Mouse (Mus musculus) kidney, postnatal 4 days (tissue): Measurements from ENCODE around the gene Pex14.
A peak's percentile ranks its signal among the peaks of the same experiment; 100 is the strongest.
"Not testable (repeated sequence)": the region's sequence is repeated elsewhere in the genome, so short reads cannot be mapped to it uniquely, and the experiment has no call there.

Source experiments
- DNase-seq, 2 experiments: peaks; one replicate each; pipeline ENCODE4 v3.0.0; 2021; ENCODE audit warnings: mixed read lengths in 2 of 2

Pex14 gene

DNA sequence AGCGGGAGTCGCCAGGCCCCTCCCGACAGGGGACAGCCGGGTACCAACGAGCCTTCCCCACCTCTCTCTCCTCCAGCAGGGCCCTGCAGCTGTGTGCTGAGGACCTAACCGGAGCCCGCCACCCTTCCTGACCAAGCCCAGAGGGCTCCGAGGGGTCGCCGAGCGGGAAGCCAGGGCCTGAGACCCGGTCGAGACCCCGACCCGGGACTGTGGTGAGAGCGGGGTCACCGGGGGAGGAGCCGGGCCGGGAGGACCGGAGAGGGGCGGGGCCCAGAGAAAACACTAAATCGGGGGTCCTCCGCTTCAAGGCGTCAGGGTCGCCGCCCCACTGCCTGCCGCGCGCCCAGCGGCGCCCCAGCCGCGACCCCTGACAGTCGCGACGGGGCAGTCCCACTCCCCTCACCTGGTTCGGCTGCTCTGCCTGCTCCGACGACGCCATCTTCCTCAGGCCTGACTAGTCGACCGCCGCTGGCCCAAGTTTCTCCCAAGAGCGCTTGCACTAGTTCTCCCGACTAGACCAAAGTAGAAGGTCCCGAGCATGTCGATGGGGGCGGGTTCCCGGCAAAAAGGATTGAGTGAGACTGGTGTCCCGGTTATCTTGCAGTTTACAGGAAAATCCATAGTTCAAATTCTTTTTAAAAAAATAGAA, at the start of gene Pex14:
Gene Pex14, minus strand, starts transcription at position 508 of the 649 bp plus-strand sequence.
- peak; percentile 92 to 95 for DNase-seq

DNA sequence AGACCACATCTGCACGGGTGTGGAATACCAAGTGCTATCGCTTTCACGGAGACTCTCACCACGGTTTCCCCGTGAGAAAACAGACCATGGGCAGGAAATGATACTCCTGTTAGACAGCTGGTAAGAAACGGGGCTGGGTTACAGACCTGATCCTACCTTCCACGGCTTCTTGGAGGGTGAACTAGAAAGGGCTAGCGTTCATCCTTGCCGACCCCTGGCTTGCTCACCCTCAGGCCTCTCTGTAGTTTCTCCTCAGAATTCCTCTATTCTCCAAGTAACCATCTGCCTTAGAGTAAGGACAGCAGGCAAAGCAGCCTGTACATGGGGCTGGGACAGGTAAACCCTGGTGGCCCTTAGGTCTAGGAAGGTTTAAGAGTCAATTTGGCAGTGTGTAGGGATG, 49.5 kb upstream of the Pex14 start:
- no peak for DNase-seq

DNA sequence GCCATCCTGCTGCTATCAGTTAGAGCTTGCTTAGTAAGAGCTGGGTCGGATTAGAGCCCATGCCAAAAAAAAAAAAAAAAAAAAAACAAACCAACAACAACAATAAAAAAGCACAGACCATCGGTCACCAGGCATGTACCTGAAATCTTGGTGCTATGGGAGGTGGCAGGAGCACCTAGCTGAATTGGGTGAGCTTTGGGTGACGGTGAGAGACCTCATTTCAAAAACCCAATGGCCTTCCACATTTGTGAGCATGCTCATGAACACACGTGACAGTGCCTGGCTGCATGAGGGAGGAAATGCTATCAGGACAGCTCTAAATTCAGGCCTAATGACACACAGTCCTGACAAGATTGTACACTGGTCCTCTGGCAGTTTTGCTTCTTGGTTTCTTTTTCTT, 48.4 kb upstream of the Pex14 start:
- no peak for DNase-seq

DNA sequence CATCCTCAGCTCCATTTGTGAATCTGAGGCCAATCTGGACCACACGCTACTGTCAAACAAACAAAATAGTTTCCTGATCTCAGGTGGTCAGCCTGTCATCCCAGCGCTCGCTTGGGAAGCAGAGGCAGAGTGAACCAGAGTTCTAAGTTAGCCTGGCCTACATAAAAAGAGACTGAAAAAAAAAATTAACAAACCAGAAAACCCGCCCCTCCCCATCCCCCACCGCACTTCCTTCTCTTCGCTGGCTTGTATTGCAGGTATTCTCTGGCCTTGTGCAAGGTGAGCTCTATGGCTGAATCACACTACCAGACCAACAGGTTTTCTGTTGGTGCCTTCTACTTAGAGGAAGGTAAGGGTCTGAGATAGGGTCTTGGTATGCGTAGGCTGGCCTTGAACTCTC, 47.9 kb upstream of the Pex14 start:
- DNase-seq, result no peak

DNA sequence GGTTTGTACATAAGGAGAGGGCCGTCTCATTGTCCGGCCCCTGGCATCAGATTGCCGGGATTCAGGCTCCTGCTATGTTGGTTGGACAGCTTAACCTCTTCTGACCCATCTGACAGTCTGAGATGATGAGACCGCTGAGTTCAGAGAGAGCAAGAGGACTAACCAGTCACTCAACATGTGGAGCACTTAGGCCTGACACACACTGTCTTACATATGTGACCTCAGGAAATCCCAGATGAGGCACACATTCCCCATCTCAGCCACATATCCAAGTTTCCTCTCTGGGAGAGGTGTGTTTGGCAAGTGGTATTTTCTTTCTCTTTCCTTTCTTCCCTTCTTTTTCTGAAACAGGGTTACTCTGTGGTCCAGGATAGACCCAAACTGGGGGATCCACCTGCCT, 45.5 kb upstream of the Pex14 start:
- no peak for DNase-seq

DNA sequence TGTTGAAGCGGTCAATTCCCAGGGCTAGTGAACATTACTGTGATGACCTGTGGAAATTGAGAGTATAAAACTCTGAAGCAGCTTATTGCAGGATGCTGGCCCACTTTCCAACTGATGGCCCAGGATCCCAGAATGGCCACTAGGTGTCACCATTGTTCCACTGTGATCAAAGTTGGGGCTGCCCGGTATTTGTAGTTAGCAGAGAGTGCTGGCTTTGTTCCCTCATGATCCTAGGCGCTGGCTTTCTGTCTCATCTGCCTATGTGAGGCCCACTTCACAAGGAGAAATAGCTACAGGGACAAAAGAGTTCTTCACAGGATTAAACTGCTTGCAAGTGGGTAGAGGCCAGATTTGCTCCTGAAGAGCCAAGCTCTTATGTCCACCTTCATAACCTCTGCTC, 44.8 kb upstream of the Pex14 start:
- peak; percentile 82 to 85 for DNase-seq

DNA sequence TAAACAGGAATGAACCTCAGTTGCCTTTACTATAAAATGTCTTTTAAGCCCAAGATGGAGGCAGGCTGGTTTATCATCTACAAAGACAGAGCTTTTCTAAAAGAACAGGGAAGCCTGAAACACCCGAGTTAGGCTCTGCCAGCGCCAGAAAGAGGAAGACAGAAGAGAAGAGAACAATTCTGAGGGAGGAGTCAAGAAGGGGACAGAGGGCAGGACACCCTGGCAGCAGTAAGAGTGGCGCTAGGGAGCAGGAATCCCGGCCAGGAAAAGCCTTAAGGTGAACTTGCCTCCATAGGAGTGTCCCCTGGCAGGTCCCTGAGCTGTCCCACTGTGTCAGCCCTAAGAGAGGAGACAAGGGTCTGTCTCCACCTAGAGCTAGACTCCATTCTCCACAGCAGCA, 43.9 kb upstream of the Pex14 start:
- DNase-seq, result no peak

DNA sequence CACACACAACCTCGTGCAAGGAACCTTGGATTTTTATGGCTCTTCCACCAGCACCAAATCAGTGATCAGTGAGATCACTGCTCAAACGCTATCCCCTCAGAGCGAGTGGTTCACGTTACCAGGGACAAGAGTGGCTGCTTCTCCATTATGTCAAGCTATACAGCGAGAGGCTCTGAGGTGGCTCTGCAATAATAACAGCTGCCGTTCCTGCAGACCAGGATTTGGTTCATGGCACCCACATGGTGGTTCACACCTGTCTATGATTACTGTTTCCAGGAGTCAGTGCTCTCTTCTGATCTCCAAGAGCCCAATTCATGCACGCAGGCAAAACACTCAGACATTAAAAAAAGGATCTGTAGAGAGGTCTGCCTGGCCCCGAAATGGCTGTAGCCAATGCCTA, 38.8 kb upstream of the Pex14 start:
- no peak for DNase-seq

DNA sequence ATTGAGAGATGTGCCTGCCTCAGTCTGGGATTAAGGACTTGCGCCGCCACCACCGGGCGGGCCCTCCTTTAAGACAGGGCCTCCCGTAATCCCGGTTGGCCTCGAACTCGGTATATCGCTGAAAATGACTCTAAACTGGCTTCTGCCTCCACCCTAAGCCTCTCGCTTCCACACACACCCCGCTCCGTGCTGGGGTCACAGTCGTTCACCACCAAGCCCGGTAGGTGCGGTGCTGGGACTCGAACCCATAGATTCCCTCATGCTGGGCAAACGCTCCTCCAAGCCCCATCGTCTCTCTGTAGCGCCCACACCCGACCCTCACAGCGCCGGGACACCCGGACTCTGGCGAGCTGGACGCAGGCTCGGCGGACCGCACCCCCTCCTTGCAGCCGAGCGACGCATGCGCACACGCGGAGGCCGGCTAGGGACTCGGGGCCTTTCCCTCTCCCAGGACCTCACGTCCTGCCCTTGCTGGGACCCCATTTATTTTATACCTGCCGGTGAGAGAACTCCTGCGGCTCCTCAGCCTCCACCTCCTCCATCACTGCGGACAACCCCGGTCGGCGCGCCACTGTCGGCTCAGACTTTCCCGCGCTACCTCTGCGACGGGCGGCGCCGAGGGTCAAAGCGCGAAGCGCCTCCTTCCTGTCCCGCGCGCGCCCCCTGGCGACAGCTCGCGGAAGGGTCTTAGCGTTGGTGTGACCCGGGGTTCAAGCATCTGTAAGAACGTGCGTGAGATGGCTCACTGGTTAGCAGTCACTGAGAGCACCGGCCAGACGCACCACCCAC, 37.5 kb upstream of the Pex14 start, which contains the start of gene Cenps:
Gene Cenps, minus strand, starts transcription at position 648 of the 789 bp plus-strand sequence.
- DNase-seq, result peak; percentile 97

DNA sequence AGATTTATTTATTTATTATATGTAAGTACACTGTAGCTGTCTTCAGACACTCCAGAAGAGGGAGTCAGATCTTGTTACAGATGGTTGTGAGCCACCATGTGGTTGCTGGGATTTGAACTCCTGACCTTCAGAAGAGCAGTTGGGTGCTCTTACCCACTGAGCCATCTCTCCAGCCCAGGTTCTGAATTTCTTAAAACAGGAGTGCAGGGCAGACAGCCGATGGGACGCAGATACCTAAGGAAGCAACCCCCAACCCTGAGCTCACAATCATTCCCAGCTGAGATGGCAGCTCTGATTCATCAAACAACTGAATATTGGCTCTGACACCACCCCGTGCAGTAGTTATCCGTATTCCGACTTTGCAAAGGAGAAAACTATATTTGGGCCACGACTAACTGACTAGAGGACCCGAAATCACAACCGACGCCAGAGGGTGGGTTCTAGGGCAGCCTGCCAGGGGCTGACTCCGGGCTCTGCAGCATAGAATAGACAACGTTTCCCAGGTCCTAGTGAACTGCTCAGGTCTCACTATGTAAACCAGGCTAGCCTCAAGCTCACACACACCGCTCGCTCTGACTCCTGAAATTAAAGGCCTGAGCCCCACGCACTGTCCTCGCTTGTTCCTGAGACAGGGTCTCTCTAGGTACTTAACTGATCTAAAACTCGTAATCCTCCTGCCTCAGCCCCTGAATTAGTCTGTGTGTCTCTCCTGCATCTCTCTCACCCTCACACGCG, 36.6 kb upstream of the Pex14 start:
- peak in 1 of 2 experiments; percentile 44 for DNase-seq

DNA sequence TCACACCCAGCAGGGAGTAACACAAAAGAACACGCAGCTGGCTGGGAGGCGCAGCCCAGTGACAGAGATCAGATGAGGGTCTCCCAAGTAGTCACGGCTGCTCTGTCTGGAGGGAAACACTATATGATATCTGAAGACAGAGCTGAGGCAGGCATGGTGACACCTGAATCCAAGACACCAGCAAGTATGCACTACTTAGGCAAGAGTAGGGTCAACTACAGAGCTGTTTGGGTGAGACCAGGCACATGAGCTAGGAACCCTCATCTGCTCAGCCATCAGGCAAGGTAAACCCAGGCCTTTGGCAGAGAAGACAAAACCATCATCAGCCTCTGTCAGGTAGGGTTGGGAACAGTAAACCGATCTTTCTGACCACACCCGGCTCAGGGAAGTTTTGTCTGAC, 33.7 kb upstream of the Pex14 start:
- no peak for DNase-seq

DNA sequence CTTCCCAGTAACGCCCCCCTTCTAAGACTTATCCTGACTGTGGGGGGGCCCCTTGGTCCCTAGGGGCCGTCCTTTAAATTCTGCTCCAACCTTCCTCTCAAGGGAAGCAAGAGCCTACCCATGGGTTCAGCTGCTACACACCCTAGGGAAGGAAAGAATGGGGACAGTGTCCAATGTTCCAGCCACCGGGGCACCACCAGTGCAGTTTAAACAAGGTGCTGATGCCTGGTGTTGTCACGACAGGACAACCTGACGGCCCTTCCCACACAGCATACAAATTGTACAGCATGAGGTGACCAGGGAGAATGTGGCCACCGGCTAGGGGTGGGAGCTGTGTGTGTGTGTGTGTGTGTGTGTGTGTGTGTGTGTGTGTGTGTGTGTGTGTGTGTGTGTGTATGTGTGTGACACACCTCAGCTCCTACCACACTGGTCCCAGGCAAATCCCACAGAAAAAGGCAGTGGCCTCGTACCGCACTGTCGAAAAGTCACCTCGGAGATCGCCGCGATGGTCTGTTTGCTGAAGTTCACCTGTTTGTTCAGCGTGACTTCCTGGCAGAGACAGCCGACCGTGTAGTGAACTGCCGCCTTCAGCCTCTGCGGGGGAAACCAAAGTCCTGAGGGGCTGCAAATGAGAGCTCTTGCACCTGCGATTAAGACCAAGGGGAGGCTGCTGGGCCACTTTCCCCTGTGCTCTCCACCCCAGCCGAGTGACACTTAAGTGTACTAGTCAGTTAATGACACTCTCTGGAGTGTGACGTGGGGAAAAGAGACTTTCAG, 32.3 kb upstream of the Pex14 start:
- peak in 1 of 2 experiments; percentile 39 for DNase-seq

DNA sequence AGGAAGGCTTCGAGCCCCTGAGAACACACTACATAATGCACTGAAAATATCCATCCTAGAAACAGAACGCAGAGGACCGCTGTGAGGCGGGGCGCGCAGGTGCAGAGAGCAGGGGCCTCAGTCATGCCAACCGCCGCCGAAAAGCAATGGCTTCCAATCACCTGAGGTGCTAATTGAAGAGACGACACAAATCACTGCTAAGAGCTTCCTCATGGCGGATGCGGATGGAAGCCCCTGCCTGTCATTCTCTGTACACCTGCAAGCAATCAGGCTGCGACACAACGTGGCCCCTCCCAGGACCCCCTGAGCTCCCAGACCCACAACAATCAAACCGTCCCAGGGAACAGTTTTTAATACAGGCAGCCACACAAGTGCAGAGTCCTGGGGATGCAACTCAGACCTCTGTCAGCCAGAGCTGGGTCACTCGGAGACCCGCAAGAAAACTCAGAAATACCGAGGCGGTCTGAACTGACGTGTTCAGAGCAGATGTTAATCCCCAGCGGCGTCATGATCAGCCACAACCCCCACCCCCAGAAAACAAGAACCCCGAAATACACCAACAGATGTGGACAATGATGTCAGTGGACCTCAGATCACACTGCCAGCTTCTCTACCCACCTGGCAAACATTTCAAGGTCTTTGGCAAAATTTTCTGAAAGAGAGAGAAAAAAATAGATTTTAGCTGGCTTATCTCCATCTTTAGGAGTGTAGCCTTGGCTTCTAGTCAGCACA, 31.5 kb upstream of the Pex14 start:
- no peak for DNase-seq

DNA sequence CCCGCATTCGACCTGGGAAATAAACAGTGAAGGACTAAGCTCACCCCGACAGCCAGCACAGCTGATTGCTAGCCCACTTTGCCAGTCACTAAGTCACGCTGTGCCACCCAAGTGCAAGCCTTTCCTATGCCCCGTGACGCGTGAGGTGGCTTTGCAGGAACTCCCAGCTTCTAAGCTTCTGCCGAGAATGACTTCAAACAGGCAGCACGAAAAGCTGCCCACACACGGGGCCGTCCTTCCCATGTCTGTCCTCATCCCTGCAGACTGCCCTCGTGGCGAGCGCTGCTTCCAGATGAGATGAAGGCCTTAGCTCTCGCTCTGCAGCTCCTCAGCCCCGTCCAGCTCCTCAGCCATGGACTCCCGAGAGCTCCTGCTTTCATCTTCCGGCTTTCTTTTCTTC, 28.8 kb upstream of the Pex14 start:
- DNase-seq, result no peak

DNA sequence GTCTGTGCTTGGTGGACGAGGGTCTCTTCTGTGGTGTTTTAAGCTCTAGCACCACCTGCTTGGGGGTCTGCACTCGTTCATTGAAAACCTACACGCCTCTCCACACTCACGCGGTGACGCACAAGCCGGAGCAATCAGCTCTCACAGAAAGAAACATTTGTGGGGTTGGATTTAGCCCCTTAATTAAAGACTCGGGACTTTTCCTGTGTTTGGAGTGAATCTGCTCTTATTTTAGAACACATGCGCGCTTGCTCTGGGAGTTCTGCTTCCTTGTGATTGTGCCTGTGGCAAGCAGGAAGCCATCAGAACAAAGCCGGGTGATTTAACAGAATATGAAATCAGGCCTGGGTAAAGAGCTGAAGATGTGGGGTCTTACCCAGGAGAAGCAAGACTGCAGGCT, 27.0 kb upstream of the Pex14 start, which contains the start of gene Cort:
Gene Cort, minus strand, starts transcription at position 101 of the 400 bp plus-strand sequence.
- no peak for DNase-seq

DNA sequence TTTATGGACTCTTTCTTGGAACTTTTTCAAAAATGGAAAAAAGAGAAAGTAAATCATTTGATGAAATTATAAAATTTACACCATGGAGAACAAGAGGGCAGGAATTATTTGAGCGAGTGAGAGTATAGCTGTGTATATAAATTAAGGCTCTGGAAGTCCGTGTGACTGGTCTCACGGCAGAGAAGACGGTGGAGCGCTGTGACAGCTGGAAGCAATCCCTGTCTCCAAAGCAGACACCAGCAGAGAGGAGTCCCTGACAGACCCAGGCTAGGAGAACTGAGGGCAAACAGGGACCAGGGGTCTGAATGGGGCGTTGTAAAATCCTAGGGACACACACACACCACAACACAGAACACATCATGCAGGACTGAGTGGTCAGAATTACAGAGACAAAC, 26.4 kb upstream of the Pex14 start:
- peak; percentile 42 to 56 for DNase-seq

DNA sequence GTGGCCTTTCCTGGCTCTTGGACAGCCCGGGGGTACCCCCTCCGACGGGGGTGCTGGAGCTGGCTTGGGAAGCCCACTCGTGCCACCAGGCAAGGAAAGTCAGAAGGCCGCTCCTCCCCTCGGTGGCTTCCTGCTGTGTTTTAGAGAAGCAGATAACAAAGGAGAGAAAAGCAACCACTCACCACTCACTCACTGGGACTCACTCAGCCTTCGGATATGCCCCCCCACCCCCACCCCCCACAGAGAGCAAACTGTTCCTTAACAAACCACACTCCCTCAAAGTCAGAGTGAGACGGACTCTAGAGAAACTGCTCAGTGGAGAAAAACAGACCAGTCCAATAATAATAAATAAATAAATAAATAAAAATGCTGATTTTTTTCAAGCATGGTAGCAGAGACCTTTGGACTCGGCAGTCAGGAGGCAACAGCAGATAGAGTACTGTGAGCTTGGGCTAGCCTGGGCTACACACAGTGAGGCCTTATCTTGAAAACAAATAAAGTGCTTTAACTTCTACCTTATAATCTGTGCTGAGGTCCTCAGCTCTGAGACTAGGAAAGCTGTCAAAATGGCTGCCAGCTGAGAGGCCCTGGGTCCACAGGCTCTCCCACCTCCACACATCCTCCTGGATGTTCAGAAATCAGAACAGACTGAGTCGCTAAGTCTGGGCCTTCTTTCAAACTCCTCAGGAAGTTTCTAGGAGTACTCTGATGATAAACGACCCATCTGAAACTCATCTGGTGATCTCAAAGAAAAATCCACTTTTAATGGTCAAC, 25.9 kb upstream of the Pex14 start:
- DNase-seq, result no peak

DNA sequence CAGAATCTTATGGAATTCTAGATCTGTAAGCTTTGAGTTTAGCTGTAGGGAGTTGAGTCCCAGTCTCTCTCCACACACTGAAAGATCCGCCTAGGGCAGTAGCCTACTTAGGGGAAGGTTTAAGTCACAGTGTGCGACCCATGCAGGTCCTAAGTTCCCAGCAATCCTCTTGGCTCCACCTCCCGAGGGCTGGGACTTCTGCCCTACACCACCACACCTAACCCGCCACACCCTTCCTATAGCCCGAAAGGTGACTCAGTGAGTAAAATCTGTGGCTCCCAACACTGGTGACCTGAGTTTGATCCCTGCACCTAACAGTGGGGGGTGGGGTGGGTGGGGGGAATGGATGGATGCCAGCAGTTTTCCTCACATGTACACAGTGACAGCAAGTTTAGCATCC, 23.8 kb upstream of the Pex14 start:
- no peak for DNase-seq

DNA sequence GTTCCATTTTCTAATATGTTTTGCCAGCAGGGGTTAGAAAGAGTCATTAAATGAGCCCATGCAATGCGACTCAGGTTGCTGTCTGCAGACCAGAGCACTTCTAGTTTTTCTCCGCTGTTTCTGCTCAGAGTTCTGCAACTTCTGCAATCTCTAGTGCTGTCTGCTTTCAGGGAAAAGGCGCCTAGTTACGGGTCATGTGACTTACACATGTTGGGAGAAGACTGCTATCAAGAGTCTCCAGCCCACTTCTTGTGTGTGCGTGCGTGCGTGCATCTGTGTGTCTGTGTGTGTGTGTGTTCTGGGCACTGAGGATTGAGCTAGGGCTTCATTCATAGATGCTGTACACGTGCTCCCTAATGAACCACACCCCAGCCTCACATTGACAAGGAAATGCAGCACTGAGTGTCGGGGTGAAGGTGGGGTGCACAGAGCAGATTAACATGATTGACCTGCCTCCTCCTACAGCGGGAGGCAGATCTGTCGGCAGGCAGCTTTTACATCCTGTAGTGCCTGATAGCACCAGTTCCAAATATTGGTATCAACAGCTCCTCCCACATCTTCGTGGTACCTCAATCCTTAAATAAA, 20.4 kb upstream of the Pex14 start:
- not testable (repeated sequence) for DNase-seq

DNA sequence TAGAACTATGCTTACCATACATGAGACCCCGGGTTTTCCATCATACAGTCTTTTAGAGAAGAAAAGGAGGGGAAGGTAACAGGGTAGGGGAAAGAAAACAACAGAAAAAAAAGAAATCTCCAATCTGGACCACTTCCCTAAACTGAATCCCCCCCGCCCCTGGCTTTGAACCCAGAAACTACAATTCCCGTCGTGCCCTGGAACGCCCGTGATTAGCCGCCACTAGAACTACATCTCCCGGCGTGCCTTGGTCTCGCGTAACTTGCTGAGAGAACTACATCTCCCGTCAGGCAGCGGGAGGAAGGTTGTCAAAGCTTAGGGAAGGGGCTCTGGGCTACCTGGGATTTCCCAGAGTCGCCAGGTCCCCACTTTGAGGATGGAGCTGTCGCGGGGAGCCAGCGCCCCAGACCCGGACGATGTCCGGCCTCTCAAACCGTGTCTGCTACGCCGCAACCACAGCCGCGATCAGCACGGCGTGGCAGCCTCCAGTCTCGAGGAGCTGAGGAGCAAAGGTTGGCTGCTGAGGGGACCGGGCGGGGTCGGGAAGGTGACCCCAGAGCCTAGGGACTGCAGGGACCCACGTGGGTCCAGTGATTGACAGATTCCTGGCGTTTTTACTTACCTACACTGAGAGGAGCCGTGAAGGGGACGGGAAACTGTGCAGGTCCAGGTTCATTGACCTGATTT, 4.3 kb upstream of the Pex14 start, which contains the start of gene Dffa:
Gene Dffa, plus strand, starts transcription at position 272 of the 687 bp plus-strand sequence.
- DNase-seq, result peak; percentile 94 to 96
